Mouse (Mus musculus) heart, embryonic 13.5 days (tissue): Measurements from ENCODE around the gene Foxr2. TPM values are rescaled to one million over a fixed set of nuclear protein-coding genes. Genes with fewer than 3 reads are reported as not detected.
A peak's percentile ranks its signal among the peaks of the same experiment; 100 is the strongest.

ENCODE experiments used
- ATAC-seq: fragments of 200-750 bp; cut with Nextera tagmentation; 2 replicates; pipeline ENCODE4 v1.8.0; 2017; ENCODE audit warnings: moderate TSS enrichment; ENCODE audit not compliant: insufficient number of reproducible peaks, low FRiP score, low TSS enrichment; ENCODE audit errors: extremely low read depth
- H3K27ac ChIP-seq: fragments of 300-500 bp; sonication (generic); replicated peaks from 2 replicates; pipeline ENCODE4 v1.5.1; 2015; ENCODE audit warnings: moderate library complexity, mild to moderate bottlenecking, inconsistent platforms
- H3K27me3 ChIP-seq: fragments of 300-500 bp; sonication (generic); replicated peaks from 2 replicates; pipeline ENCODE4 v1.6.1; 2015; ENCODE audit warnings: mild to moderate bottlenecking, inconsistent platforms
- H3K36me3 ChIP-seq: fragments of 300-500 bp; sonication (generic); 2 replicates; pipeline ENCODE4 v1.6.1; 2015; ENCODE audit warnings: mild to moderate bottlenecking, inconsistent platforms
- H3K4me1 ChIP-seq: fragments of 300-500 bp; sonication (generic); 2 replicates; pipeline ENCODE4 v1.6.1; 2015; ENCODE audit warnings: inconsistent platforms
- H3K4me2 ChIP-seq: fragments of 300-500 bp; sonication (generic); 2 replicates; pipeline ENCODE4 v1.6.1; 2015; ENCODE audit warnings: inconsistent platforms, mild to moderate bottlenecking, moderate library complexity
- H3K4me3 ChIP-seq: fragments of 300-500 bp; sonication (generic); 2 replicates; pipeline ENCODE4 v1.5.1; 2015; ENCODE audit warnings: moderate library complexity, mild to moderate bottlenecking, inconsistent platforms
- H3K9ac ChIP-seq: fragments of 300-500 bp; sonication (generic); 2 replicates; pipeline ENCODE4 v1.6.1; 2015; ENCODE audit warnings: inconsistent platforms, mild to moderate bottlenecking, moderate library complexity
- H3K9me3 ChIP-seq: fragments of 300-500 bp; sonication (generic); 2 replicates; pipeline ENCODE4 v1.6.1; 2016; ENCODE audit warnings: inconsistent platforms
- WGBS: fragments of 180-500 bp; shearing (Covaris S2); methylation state at CpG from one replicate; pipeline ENCODE4 v1.1.7; 2015; ENCODE audit warnings: mixed read lengths; 5-methylcytosine and 5-hydroxymethylcytosine counted together
- polyA plus RNA-seq: library from polyadenylated mRNA; unstranded; fragments of >200 nt; fragmentation: Nextera tagmentation; extraction: Ambion mirVana; gene quantifications from 2 replicates; pipeline ENCODE4 v1.2.1, GENCODE M21; 2015

Foxr2 gene
- not detected in 2 replicates for polyA plus RNA-seq

DNA sequence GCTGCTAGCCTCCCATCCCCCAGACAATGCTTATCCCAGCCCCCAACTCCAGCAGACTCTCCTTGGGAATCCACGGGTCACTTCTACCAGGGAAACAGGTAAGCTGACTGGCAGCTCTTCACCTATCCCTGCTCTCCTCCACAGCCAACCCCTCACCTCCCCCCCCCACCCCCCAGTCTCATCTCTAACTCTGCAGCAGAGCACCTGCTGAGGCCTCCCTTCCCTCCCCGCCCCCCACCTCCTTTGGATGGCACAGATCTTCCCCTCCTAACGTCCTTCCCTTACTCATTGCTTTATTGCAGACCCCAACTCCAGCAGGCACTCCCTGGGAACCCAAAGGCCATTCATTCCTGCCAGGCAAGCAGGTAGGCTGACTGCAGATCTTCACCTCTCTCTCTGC, at the start of gene Foxr2:
Gene Foxr2 (plus strand): TSS at position 301 of the 400 bp plus-strand sequence.
- Histone ChIP-seq H3K9me3 (no peaks in the 10 kb centered on the region), H3K4me2 (no peak within 1 kb of the TSS), H3K36me3 (no peaks in the 10 kb centered on the region), H3K4me3 (no peak within 1 kb of the TSS), H3K4me1 (no peaks in the 10 kb centered on the region), H3K9ac (no peak within 1 kb of the TSS), H3K27ac (no peak within 1 kb of the TSS), H3K27me3 (0 out of 2 replicates have a peak, but pooled peaks cover 4% of the 10 kb centered on the region)
- ATAC-seq = no peak
- WGBS = 5% methylated on average over 2 of the region's 3 CpGs

DNA sequence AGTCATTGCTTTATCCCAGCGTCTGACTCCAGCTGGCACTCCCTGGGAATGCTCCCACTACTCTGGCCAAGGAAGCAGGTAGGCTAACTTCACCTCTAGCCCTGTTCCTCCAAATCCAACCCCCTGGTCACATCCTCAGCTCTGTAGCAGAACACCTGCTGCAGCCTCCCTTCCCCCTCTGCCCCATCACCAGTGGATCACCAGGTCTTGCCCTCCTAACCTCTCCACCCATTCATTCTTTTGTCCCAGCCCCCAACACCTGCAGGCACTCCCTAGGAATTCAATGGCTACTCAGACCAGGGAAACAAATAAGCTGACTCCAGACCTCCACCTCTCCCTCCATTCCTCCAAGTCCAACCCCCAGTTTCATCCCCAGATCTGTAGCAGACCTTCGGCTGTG, 427 bp downstream of the Foxr2 start:
- H3K9ac ChIP-seq = no peak overlapping the region
- 36% methylated on average over 2 of the region's 2 CpGs for whole genome bisulfite sequencing
- no peak for ATAC-seq

GRCm38 (mm10) chrX:153139734-153140515, 21.3 kb downstream of the Foxr2 start, which contains the start of gene Rragb:
Gene Rragb, plus strand, starts transcription at chrX:153139981.
- Histone ChIP-seq H3K4me1 (no peaks in the 10 kb centered on the region), H3K9me3 (no peaks in the 10 kb centered on the region), H3K4me3 (peak within 1 kb of the TSS; percentile 58), H3K4me2 (peak within 1 kb of the TSS; percentile 71), H3K27ac (no peak within 1 kb of the TSS), H3K27me3 (peaks cover 19% of the 10 kb centered on the region), H3K36me3 (no peaks in the 10 kb centered on the region), H3K9ac (peak within 1 kb of the TSS; percentile 71)
- peak; percentile 83 for ATAC-seq
- whole genome bisulfite sequencing = 11% methylated on average over 47 of the region's 47 CpGs

More for the DNA sequence above, 427 bp downstream of the Foxr2 start:
- H3K4me3 ChIP-seq = no peak overlapping the region
- no peaks in the 10 kb centered on the region for H3K9me3 ChIP-seq
- H3K4me1 ChIP-seq = no peaks in the 10 kb centered on the region
- H3K4me2 ChIP-seq = no peak overlapping the region
- H3K27ac ChIP-seq = no peak overlapping the region
- H3K36me3 ChIP-seq = no peaks in the 10 kb centered on the region
- 0 out of 2 replicates have a peak, but pooled peaks cover 4% of the 10 kb centered on the region for H3K27me3 ChIP-seq

GRCm38 (mm10) chrX:153142656-153143055, 24.1 kb downstream of the Foxr2 start:
- no peak overlapping the region for H3K4me2 ChIP-seq
- H3K27ac ChIP-seq = no peak overlapping the region
- ATAC-seq = no peak
- no peaks in the 10 kb centered on the region for H3K4me1 ChIP-seq
- H3K36me3 ChIP-seq = no peaks in the 10 kb centered on the region
- H3K27me3 ChIP-seq = peaks cover 15% of the 10 kb centered on the region
- H3K9ac ChIP-seq = no peak overlapping the region
- H3K9me3 ChIP-seq = no peaks in the 10 kb centered on the region
- no peak overlapping the region for H3K4me3 ChIP-seq
- 59% methylated on average over 3 of the region's 3 CpGs for WGBS

- no peak for ATAC-seq
- no peak overlapping the region for H3K4me2 ChIP-seq
- H3K4me3 ChIP-seq = no peak overlapping the region
- no peaks in the 10 kb centered on the region for H3K9me3 ChIP-seq
- H3K36me3 ChIP-seq = no peaks in the 10 kb centered on the region
- WGBS = 25% methylated on average over 1 of the region's 1 CpGs
- no peak overlapping the region for H3K9ac ChIP-seq
- no peak overlapping the region for H3K27ac ChIP-seq
- no peaks in the 10 kb centered on the region for H3K4me1 ChIP-seq
- H3K27me3 ChIP-seq = no peaks in the 10 kb centered on the region
Measured at GRCm38 (mm10) chrX:153151766-153152165, 33.2 kb downstream of the Foxr2 start.

DNA sequence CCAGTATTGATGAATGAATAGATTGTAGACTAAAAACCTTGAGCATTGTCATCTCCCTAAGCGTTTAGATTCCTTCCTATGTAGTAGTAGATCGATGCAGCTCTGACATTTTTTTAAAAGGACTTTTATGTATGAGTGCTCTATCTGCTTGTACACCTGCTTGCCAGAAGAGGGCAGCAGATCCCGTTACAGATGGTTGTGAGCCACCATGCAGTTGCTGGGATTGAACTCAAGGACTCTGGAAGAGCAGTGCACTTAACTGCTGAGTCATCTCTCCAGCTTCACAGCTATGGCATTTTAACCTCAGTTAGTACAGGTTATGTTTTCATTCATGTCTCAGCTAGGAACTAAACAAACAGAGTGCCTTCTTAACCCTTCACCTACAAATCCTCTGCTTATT, 36.7 kb downstream of the Foxr2 start:
- Histone ChIP-seq H3K4me2 (no peak overlapping the region), H3K9ac (no peak overlapping the region), H3K4me3 (no peak overlapping the region), H3K36me3 (no peaks in the 10 kb centered on the region), H3K9me3 (no peaks in the 10 kb centered on the region), H3K27ac (no peak overlapping the region), H3K27me3 (no peaks in the 10 kb centered on the region), H3K4me1 (no peaks in the 10 kb centered on the region)
- no peak for ATAC-seq
- 48% methylated on average over 3 of the region's 3 CpGs for WGBS

DNA sequence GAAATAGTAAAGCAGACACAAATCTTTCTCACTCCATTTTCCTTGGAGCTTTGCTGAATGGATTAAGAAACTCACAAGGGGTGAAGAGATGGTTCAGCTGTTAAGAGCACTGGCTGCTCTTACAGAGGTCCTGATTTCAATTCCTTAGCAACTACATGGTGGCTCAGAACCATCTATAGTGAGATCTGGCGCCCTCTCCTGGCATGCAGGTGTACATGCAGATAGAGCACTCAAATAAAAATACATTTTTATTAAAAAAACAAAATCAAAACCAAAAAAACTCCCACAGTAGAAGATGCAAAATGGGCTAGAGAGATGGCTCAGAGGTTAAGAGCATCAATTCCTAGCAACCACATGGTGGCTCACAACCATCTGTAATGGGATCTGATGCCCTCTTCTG, 56.2 kb downstream of the Foxr2 start:
- ATAC-seq = no peak
- H3K9me3 ChIP-seq = no peaks in the 10 kb centered on the region
- 19% methylated on average over 1 of the region's 1 CpGs for WGBS
- no peak overlapping the region for H3K4me3 ChIP-seq
- H3K9ac ChIP-seq = no peak overlapping the region
- no peaks in the 10 kb centered on the region for H3K4me1 ChIP-seq
- no peaks in the 10 kb centered on the region for H3K36me3 ChIP-seq
- H3K27ac ChIP-seq = no peak overlapping the region
- H3K4me2 ChIP-seq = no peak overlapping the region
- no peaks in the 10 kb centered on the region for H3K27me3 ChIP-seq

DNA sequence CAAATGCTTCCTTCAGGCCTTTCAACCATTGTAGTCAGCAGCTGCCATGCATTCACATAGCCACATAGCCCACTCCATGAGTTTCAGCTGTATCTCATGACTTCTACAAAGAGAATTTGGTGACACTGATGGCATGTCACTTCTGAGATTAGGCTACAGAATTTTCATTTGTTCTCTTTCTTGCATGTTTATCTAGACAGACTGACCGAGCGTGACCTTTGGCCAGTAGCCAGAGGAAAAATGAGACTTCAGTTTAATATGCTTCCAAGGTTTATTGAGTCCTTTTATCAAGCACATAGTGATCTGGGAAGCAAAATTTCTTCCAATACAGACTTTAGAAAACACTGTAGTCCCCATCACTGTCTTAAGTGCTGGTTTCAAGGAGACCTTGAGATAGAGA, 63.6 kb downstream of the Foxr2 start:
- no peak overlapping the region for H3K9ac ChIP-seq
- H3K27ac ChIP-seq = no peak overlapping the region
- no peak overlapping the region for H3K4me2 ChIP-seq
- no peaks in the 10 kb centered on the region for H3K9me3 ChIP-seq
- H3K27me3 ChIP-seq = no peaks in the 10 kb centered on the region
- H3K36me3 ChIP-seq = no peaks in the 10 kb centered on the region
- WGBS = 28% methylated on average over 2 of the region's 2 CpGs
- H3K4me1 ChIP-seq = no peaks in the 10 kb centered on the region
- ATAC-seq = no peak
- H3K4me3 ChIP-seq = no peak overlapping the region

Other genes with a start within 250 kb of the Foxr2 start
- gene Usp51, start 112.3 kb upstream of the Foxr2 start, polyA plus RNA-seq = 0.66 and 0.88 TPM in 2 replicates
- gene Mageh1, start 81.2 kb upstream of the Foxr2 start, polyA plus RNA-seq = 33.2 and 34.1 TPM in 2 replicates
- 1.7 TPM in 2 replicates for gene Rragb, start 21.2 kb downstream of the Foxr2 start, polyA plus RNA-seq
- gene Klf8, start 118.7 kb downstream of the Foxr2 start, polyA plus RNA-seq = 0.90 and 0.94 TPM in 2 replicates